26 mouse cellular contexts compared by ENCODE assay signal in genomic region chr10:107792491-107792890, GRCm38 (mm10).
DNase-seq lines count a peak whose midpoint lies in the region; ATAC-seq lines count a peak whose summit lies in the region.
"Had no signal": no experiment of that assay in that cellular context is flagged by ENCODE, and none has a peak within 500 bp of the region (broad histone marks: within the 10 kb centered on the region; RNA-seq: fewer than 3 reads in every experiment).

No protein-coding gene starts in this region.

- peak; percentile 62 for ATAC-seq in common myeloid progenitor, adult 5-6 weeks (replicated peaks; ENCODE audit: low read depth, poor library complexity, severe bottlenecking)
- ATAC-seq in hematopoietic stem cell, adult 5-6 weeks (replicated peaks in 1 of 2; ENCODE audit: insufficient read depth in 1 of 2, low FRiP score in 2 of 2, low TSS enrichment in 1 of 2, low read depth in 1 of 2, poor library complexity in 2 of 2, severe bottlenecking in 2 of 2) = peak; percentile 37 to 45; a peak in 3 of 4 replicates
- ATAC-seq in megakaryocyte progenitor cell, adult 5-6 weeks (replicated peaks; ENCODE audit: poor library complexity) = peak; percentile 79
- no peak for ATAC-seq in liver, embryonic 11.5 days (replicated peaks; ENCODE audit: low FRiP score)
- ATAC-seq: activated CD4-positive, CD25-positive, alpha-beta regulatory T cell, adult 4 months; forebrain, embryonic 14.5 days; forebrain, embryonic 16.5 days; Patski had no signal

- peak; percentile 49 for DNase-seq in A20 (ENCODE audit: low read depth, low spot score)
- no peak for DNase-seq in heart, adult 8-10 months (ENCODE audit: low spot score)
- no peak for DNase-seq in adrenal gland, postnatal 36 days
- DNase-seq in liver, embryonic 11.5 days (ENCODE audit: low spot score) = no peak
- no peak for DNase-seq in cerebellum, adult 9-11 months
- DNase-seq: adrenal gland, adult 8-10 months; adrenal gland, postnatal 14 days; cerebellum, adult 11 months; cerebellum, adult 18-20 months; cerebellum, adult 8-10 months; cerebellum, postnatal 10 days; cerebellum, postnatal 25 days; embryo, embryonic 11 days had no signal

- no peak overlapping the region for H3K9ac ChIP-seq in liver, embryonic 11.5 days (ENCODE audit: low read depth, low read length)
- H3K9ac ChIP-seq: embryonic facial prominence, embryonic 13.5 days; embryonic facial prominence, embryonic 15.5 days; forebrain, embryonic 12.5 days had no signal

- no peaks in the 10 kb centered on the region for H3K9me3 ChIP-seq in liver, embryonic 11.5 days (ENCODE audit: control insufficient read depth, low read length)
- H3K9me3 ChIP-seq: embryonic facial prominence, embryonic 13.5 days; embryonic facial prominence, embryonic 15.5 days; forebrain, embryonic 12.5 days; G1E had no signal

- WGBS in liver, embryonic 11.5 days = 64% methylated on average over 3 of the region's 3 CpGs

- no peaks in the 10 kb centered on the region for H3K27me3 ChIP-seq in liver, embryonic 11.5 days (replicated peaks; ENCODE audit: control insufficient read depth, insufficient read depth, low read length)
- H3K27me3 ChIP-seq: embryonic facial prominence, embryonic 13.5 days; embryonic facial prominence, embryonic 15.5 days; forebrain, embryonic 12.5 days had no signal

- H3K27ac ChIP-seq in liver, embryonic 11.5 days (ENCODE audit: low read depth, low read length) = no peak overlapping the region
- H3K27ac ChIP-seq: embryonic facial prominence, embryonic 13.5 days; embryonic facial prominence, embryonic 15.5 days; forebrain, embryonic 10.5 days; forebrain, embryonic 12.5 days had no signal

- H3K36me3 ChIP-seq in liver, embryonic 11.5 days (ENCODE audit: control insufficient read depth, insufficient read depth, low read length) = no peaks in the 10 kb centered on the region
- H3K36me3 ChIP-seq: embryonic facial prominence, embryonic 13.5 days; embryonic facial prominence, embryonic 15.5 days; forebrain, embryonic 10.5 days; forebrain, embryonic 12.5 days; G1E had no signal

- no peak overlapping the region for H3K4me3 ChIP-seq in liver, embryonic 11.5 days (ENCODE audit: low read depth, low read length)
- H3K4me3 ChIP-seq: embryonic facial prominence, embryonic 13.5 days; embryonic facial prominence, embryonic 15.5 days; erythroblast, embryonic 14.5 days; forebrain, embryonic 10.5 days; forebrain, embryonic 12.5 days had no signal

- H3K4me2 ChIP-seq in liver, embryonic 11.5 days = no peak overlapping the region
- H3K4me2 ChIP-seq: embryonic facial prominence, embryonic 13.5 days; embryonic facial prominence, embryonic 15.5 days; forebrain, embryonic 12.5 days had no signal

- H3K4me1 ChIP-seq in liver, embryonic 11.5 days (replicated peaks; ENCODE audit: control insufficient read depth, insufficient read depth, low read length) = no peaks in the 10 kb centered on the region
- H3K4me1 ChIP-seq: embryonic facial prominence, embryonic 13.5 days; embryonic facial prominence, embryonic 15.5 days; forebrain, embryonic 10.5 days; forebrain, embryonic 12.5 days had no signal
